Comparison of ENCODE assay signal across 9 mouse cellular contexts in the genomic region with DNA sequence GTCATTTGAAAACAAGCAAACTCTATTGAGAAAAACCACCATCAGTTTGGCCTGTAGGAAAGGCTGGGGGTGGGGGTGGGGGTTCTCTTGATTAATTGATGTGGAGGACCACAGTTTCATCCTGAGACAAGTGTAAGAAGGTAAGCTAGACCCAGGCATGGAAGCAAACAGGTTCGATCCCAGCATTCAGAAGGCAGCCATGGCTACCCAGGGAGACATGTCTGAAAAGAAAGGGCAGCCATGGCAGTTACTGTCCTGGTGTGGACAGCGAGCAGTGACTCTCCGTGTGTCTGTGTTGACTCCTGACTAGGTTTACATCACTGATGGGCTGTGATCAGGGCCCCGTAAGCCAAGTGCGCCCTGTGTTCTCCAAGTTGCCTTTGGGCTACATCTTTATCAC. TPM values are rescaled to one million over a fixed set of nuclear protein-coding genes. Genes with fewer than 3 reads are reported as not detected.
DNase-seq lines count a peak whose midpoint lies in the region; ATAC-seq and TF ChIP-seq lines count a peak whose summit lies in the region.
"Had no signal": no experiment of that assay in that cellular context is flagged by ENCODE, and none has a peak within 500 bp of the region (broad histone marks: within the 10 kb centered on the region; RNA-seq: fewer than 3 reads in every experiment).

A gene (minus strand): TSS at position 101 of the 400 bp plus-strand sequence.

- H3K36me3 ChIP-seq in forebrain, embryonic 13.5 days (ENCODE audit: poor library complexity, severe bottlenecking): no peaks in the 10 kb centered on the region
- H3K36me3 ChIP-seq in midbrain, embryonic 16.5 days (ENCODE audit: control insufficient read depth, insufficient read depth, low read length): no peaks in the 10 kb centered on the region
- H3K36me3 ChIP-seq: G1E had no signal

- intact Hi-C loops in left cerebral cortex, adult 2 months (cut with DNase I): loop anchor here (2.0 kb wide), 3 partner anchors 331 to 489 kb away; no protein-coding TSS in a partner anchor
- intact Hi-C loops in gastrocnemius, adult 2 months (cut with DNase I): loop anchor here (2.0 kb wide), 2 partner anchors 331 to 489 kb away; no protein-coding TSS in a partner anchor

- H3K4me3 ChIP-seq in left cerebral cortex, adult 2 months: no peak within 1 kb of the TSS
- H3K4me3 ChIP-seq in forebrain, embryonic 13.5 days: no peak within 1 kb of the TSS
- H3K4me3 ChIP-seq in midbrain, embryonic 16.5 days (ENCODE audit: low read depth, low read length): no peak within 1 kb of the TSS
- H3K4me3 ChIP-seq in gastrocnemius, adult 2 months: no peak within 1 kb of the TSS

- TF ChIP-seq CTCF in left cerebral cortex, adult 2 months (IDR thresholded peaks at IDR 0.05): no peak
- TF ChIP-seq CTCF in gastrocnemius, adult 2 months (IDR thresholded peaks at IDR 0.05): no peak

- H3K9ac ChIP-seq in forebrain, embryonic 13.5 days: no peak within 1 kb of the TSS
- no peak within 1 kb of the TSS for H3K9ac ChIP-seq in midbrain, embryonic 16.5 days (ENCODE audit: low read depth, low read length)

- H3K27ac ChIP-seq in left cerebral cortex, adult 2 months: no peak within 1 kb of the TSS
- no peak within 1 kb of the TSS for H3K27ac ChIP-seq in forebrain, embryonic 13.5 days
- no peak within 1 kb of the TSS for H3K27ac ChIP-seq in midbrain, embryonic 16.5 days (ENCODE audit: low read length)
- no peak within 1 kb of the TSS for H3K27ac ChIP-seq in gastrocnemius, adult 2 months

- peaks cover 27% of the 10 kb centered on the region for H3K4me1 ChIP-seq in forebrain, embryonic 13.5 days
- peaks cover 15% of the 10 kb centered on the region for H3K4me1 ChIP-seq in midbrain, embryonic 16.5 days (ENCODE audit: control insufficient read depth, insufficient read depth, low read length)

- ATAC-seq in forebrain, embryonic 13.5 days: no peak
- no peak for ATAC-seq in midbrain, embryonic 16.5 days

- DNase-seq in left cerebral cortex, adult 2 months (ENCODE audit: extremely low spot score in 1 of 2, low spot score in 2 of 2): no peak
- DNase-seq in left cerebral cortex, adult 11 months (ENCODE audit: low spot score): no peak
- DNase-seq in left cerebral cortex, adult 8-10 months (ENCODE audit: low spot score in 2 of 2): no peak
- no peak for DNase-seq in gastrocnemius, adult 2 months
- no peak for DNase-seq in adrenal gland, postnatal 36 days
- DNase-seq in embryo, embryonic 10.5 days (ENCODE audit: low spot score): no peak

- 85% methylated on average over 5 of the region's 5 CpGs for WGBS in forebrain, embryonic 13.5 days
- 76% methylated on average over 5 of the region's 5 CpGs for WGBS in midbrain, embryonic 16.5 days

- no peaks in the 10 kb centered on the region for H3K9me3 ChIP-seq in forebrain, embryonic 13.5 days (replicated peaks)
- H3K9me3 ChIP-seq in midbrain, embryonic 16.5 days (replicated peaks; ENCODE audit: control insufficient read depth, low read length, poor library complexity, severe bottlenecking): no peaks in the 10 kb centered on the region
- H3K9me3 ChIP-seq: G1E had no signal

- H3K4me2 ChIP-seq in forebrain, embryonic 13.5 days: peak within 1 kb of the TSS; percentile 42; the same call in 1 of the 2 replicates
- H3K4me2 ChIP-seq in midbrain, embryonic 16.5 days (ENCODE audit: low read length): peak within 1 kb of the TSS; percentile 59

- peaks cover 61% of the 10 kb centered on the region for H3K27me3 ChIP-seq in forebrain, embryonic 13.5 days
- H3K27me3 ChIP-seq in midbrain, embryonic 16.5 days (ENCODE audit: control insufficient read depth, insufficient read depth, low read depth, low read length): peaks cover 9% of the 10 kb centered on the region

RNA-seq across cellular contexts. Expression of the gene that starts here (rescaled TPM):
- 10 to 100 TPM; 19.9 to 29.7 TPM for total RNA-seq in left cerebral cortex, adult 2 months (2021)
- 2.2 and 2.4 TPM in 2 replicates for polyA plus RNA-seq in forebrain, embryonic 13.5 days (2015; fragmentation: Nextera tagmentation; extraction: Ambion mirVana)
- 10 to 100 TPM; 28.5 to 39.0 (median 32.3) TPM for total RNA-seq in left cerebral cortex, adult 8-10 months (2022)
- 7.5 and 11.0 TPM in 2 replicates for polyA plus RNA-seq in midbrain, embryonic 16.5 days (2015; fragmentation: Nextera tagmentation; extraction: Ambion mirVana)
- not detected for total RNA-seq in gastrocnemius, adult 2 months (2021)
- total RNA-seq in adrenal gland, postnatal 36 days (2021): 10 to 100 TPM in 1 of 2 experiments, 1 to 10 TPM in 1; 3.4 to 12.2 TPM
- polyA plus RNA-seq: G1E had no signal

Comparison
In these comparisons a context has a peak if more than half of its experiments do, and no peak if none do; other contexts are left out.
1. RNA of the gene that starts here (total RNA-seq): 28.5 to 39.0 TPM in left cerebral cortex, adult 8-10 months, 19.9 to 29.7 TPM in left cerebral cortex, adult 2 months and 3.4 to 12.2 TPM in adrenal gland, postnatal 36 days; not detected in gastrocnemius, adult 2 months; every median in the first group is over 4 times any median in the second.